Mouse (Mus musculus) cerebellum, adult 2 months (tissue): ENCODE data around the gene Nt5dc3. TPM values are rescaled to one million over a fixed set of nuclear protein-coding genes. Genes with fewer than 3 reads are reported as not detected.

Experiments
- DNase-seq, 2 experiments: peaks; one replicate each; pipeline ENCODE4 v3.0.0; 2021
- H3K27ac ChIP-seq: fragments of 200-500 bp; 2 replicates; pipeline ENCODE4 v1.5.1; 2012; ENCODE audit warnings: low read length, control low read depth, inconsistent platforms; ENCODE audit not compliant: insufficient read depth
- H3K27me3 ChIP-seq: fragments of 200-500 bp; 2 replicates; pipeline ENCODE4 v1.6.1; 2012; ENCODE audit warnings: inconsistent platforms, mild to moderate bottlenecking, low read length, moderate library complexity; ENCODE audit not compliant: control insufficient read depth, insufficient read depth
- H3K4me1 ChIP-seq: fragments of 200-500 bp; 2 replicates; pipeline ENCODE4 v1.6.1; 2011; ENCODE audit warnings: low read length; ENCODE audit not compliant: control insufficient read depth, insufficient read depth
- H3K4me3 ChIP-seq: fragments of 200-500 bp; replicated peaks from 2 replicates; pipeline ENCODE3; 2011; ENCODE audit warnings: mild to moderate bottlenecking, low read depth, low read length, control low read depth; ENCODE audit not compliant: insufficient read depth
- CTCF ChIP-seq: fragments of 200-500 bp; IDR thresholded peaks from 2 replicates; pipeline ENCODE4 v1.5.1; 2011; ENCODE audit warnings: low read depth, mild to moderate bottlenecking, control low read depth, low read length, moderate library complexity, borderline replicate concordance; ENCODE audit not compliant: insufficient read depth
- POLR2A ChIP-seq: fragments of 200-500 bp; IDR thresholded peaks from 2 replicates; pipeline ENCODE4 v1.6.1; 2011; ENCODE audit warnings: low read length, control low read depth, borderline replicate concordance; ENCODE audit not compliant: insufficient read depth
- WGBS: fragments of 180-500 bp; shearing (Covaris S2); methylation state at CpG from one replicate; pipeline ENCODE4 v1.1.7; 2018; 5-methylcytosine and 5-hydroxymethylcytosine counted together
- polyA plus RNA-seq: library from polyadenylated mRNA; depleted of rRNA; stranded (reverse); fragments of >200 nt; gene quantifications from 2 replicates; pipeline ENCODE4 v1.2.3, GENCODE M21; 2012; rRNA removed

Nt5dc3 gene
- polyA plus RNA-seq, 1 experiment = 44.2 TPM

- Histone ChIP-seq H3K4me1 (peaks cover 5% of the 10 kb centered on the region; the same call in 1 of the 2 replicates), H3K4me3 (no peak overlapping the region), H3K27ac (no peak overlapping the region), H3K27me3 (no peaks in the 10 kb centered on the region)
- TF ChIP-seq CTCF (no peak), POLR2A (no peak)
- DNase-seq = no peak
- 79% methylated on average over 7 of the region's 7 CpGs for WGBS
Measured at GRCm38 (mm10) chr10:86878721-86879120, 99.9 kb downstream of the Nt5dc3 start.

GRCm38 (mm10) chr10:86880071-86880806, 101.4 kb downstream of the Nt5dc3 start:
- H3K27me3 ChIP-seq = no peaks in the 10 kb centered on the region
- TF ChIP-seq POLR2A = no peak
- TF ChIP-seq CTCF = no peak
- WGBS = 16% methylated on average over 5 of the region's 5 CpGs

GRCm38 (mm10) chr10:86881448-86881847, 102.6 kb downstream of the Nt5dc3 start:
- Histone ChIP-seq H3K4me3 (no peak overlapping the region), H3K27me3 (no peaks in the 10 kb centered on the region), H3K27ac (no peak overlapping the region), H3K4me1 (peaks cover 5% of the 10 kb centered on the region; the same call in 1 of the 2 replicates)
- DNase-seq = no peak
- TF ChIP-seq POLR2A (no peak), CTCF (no peak)

More at GRCm38 (mm10) chr10:86880071-86880806, 101.4 kb downstream of the Nt5dc3 start:
- H3K4me3 ChIP-seq = no peak overlapping the region
- H3K4me1 ChIP-seq = peaks cover 5% of the 10 kb centered on the region; the same call in 1 of the 2 replicates
- H3K27ac ChIP-seq = no peak overlapping the region
- DNase-seq = peak; percentile 34 to 67

GRCm38 (mm10) chr10:86886434-86886833, 107.6 kb downstream of the Nt5dc3 start:
- no peak for DNase-seq
- no peak overlapping the region for H3K27ac ChIP-seq
- TF ChIP-seq POLR2A (no peak), CTCF (no peak)
- no peaks in the 10 kb centered on the region; the same call in 1 of the 2 replicates for H3K27me3 ChIP-seq
- no peak overlapping the region for H3K4me3 ChIP-seq
- H3K4me1 ChIP-seq = peaks cover 4% of the 10 kb centered on the region; the same call in 1 of the 2 replicates
- WGBS = 98% methylated on average over 1 of the region's 1 CpGs

Other genes with a start within 250 kb of the Nt5dc3 start
- 189 and 192 TPM in 2 replicates for gene Hsp90b1, start 73.5 kb upstream of the Nt5dc3 start, polyA plus RNA-seq
- 2.7 and 2.9 TPM in 2 replicates for gene Ttc41, start 73.2 kb upstream of the Nt5dc3 start, polyA plus RNA-seq
- gene Gm49358, start 15.0 kb upstream of the Nt5dc3 start, polyA plus RNA-seq = not detected in 2 replicates
- gene Stab2, start 229.0 kb downstream of the Nt5dc3 start, polyA plus RNA-seq = 0.11 and 0.16 TPM in 2 replicates